In genomic region chr1:88745256-88745655, GRCm38 (mm10) we compare ENCODE assay signal across 8 mouse cellular contexts. TPM values are rescaled to one million over a fixed set of nuclear protein-coding genes. Genes with fewer than 3 reads are reported as not detected.
DNase-seq lines count a peak whose midpoint lies in the region; ATAC-seq and TF ChIP-seq lines count a peak whose summit lies in the region.

No protein-coding gene starts in this region.

- peak; percentile 95 for TF ChIP-seq CTCF in Patski (IDR thresholded peaks at IDR 0.05)

- peak; percentile 68 for DNase-seq in Patski (ENCODE audit: low read depth, low spot score)
- peak; percentile 89 for DNase-seq in cerebellum, adult 9-10 months
- DNase-seq in frontal cortex, adult 2 months (ENCODE audit: extremely low spot score in 1 of 2, low spot score in 1 of 2): peak; percentile 59 to 93
- DNase-seq in layer of hippocampus, adult 9-11 months: peak; percentile 78
- DNase-seq in lung, postnatal 14 days: peak; percentile 84
- DNase-seq in ovary, postnatal 36 days (ENCODE audit: low spot score): peak; percentile 69
- peak; percentile 80 for DNase-seq in thymus, postnatal 25 days

- POLR2A ChIA-PET in Patski (lab: Charles Lee): no interaction called here

- no peaks in the 10 kb centered on the region for H3K27me3 ChIP-seq in Patski
- no peaks in the 10 kb centered on the region for H3K27me3 ChIP-seq in hindbrain, embryonic 12.5 days

- CTCF ChIA-PET in Patski (lab: Charles Lee): interaction anchor here (1.0 to 5.2 kb wide), 5 partner anchors 9 to 452 kb away, joined by 3 to 32 read pairs (median 4); no protein-coding TSS in a partner anchor

- no peaks in the 10 kb centered on the region for H3K9me3 ChIP-seq in hindbrain, embryonic 12.5 days (replicated peaks)

- no peak overlapping the region for H3K9ac ChIP-seq in hindbrain, embryonic 12.5 days

- H3K4me3 ChIP-seq in hindbrain, embryonic 12.5 days: no peak overlapping the region

- 8% methylated on average over 8 of the region's 8 CpGs for WGBS in hindbrain, embryonic 12.5 days

- peaks cover 2% of the 10 kb centered on the region; the same call in 1 of the 2 replicates for H3K4me1 ChIP-seq in hindbrain, embryonic 12.5 days

- no peak overlapping the region for H3K4me2 ChIP-seq in hindbrain, embryonic 12.5 days (replicated peaks)

- no peak overlapping the region for H3K27ac ChIP-seq in hindbrain, embryonic 12.5 days

- in situ Hi-C loops in Patski (cut with MboI; ENCODE audit: low pct_unique_long_range_greater_than_20kb): no loop called here

- H3K36me3 ChIP-seq in hindbrain, embryonic 12.5 days: no peaks in the 10 kb centered on the region

- peak; percentile 75 for ATAC-seq in Patski
- ATAC-seq in hindbrain, embryonic 12.5 days (ENCODE audit: low FRiP score): peak; percentile 72

RNA-seq across cellular contexts. Expression of gene Arl4c, which starts 43.2 kb away (rescaled TPM):
- 146 TPM for polyA plus RNA-seq in Patski (2021)
- polyA plus RNA-seq in frontal cortex, adult 2 months (2012; rRNA removed): 19.9 and 22.6 TPM in 2 replicates
- 49.4 and 49.8 TPM in 2 replicates for polyA plus RNA-seq in hindbrain, embryonic 12.5 days (2016; fragmentation: Nextera tagmentation; extraction: Ambion mirVana)
